Mouse (Mus musculus): ENCODE measurements around the gene Evc2. TPM values are rescaled to one million over a fixed set of nuclear protein-coding genes. Genes with fewer than 3 reads are reported as not detected.

Evc2 gene
- polyA plus RNA-seq, 1 experiment = 5.0 TPM

DNA sequence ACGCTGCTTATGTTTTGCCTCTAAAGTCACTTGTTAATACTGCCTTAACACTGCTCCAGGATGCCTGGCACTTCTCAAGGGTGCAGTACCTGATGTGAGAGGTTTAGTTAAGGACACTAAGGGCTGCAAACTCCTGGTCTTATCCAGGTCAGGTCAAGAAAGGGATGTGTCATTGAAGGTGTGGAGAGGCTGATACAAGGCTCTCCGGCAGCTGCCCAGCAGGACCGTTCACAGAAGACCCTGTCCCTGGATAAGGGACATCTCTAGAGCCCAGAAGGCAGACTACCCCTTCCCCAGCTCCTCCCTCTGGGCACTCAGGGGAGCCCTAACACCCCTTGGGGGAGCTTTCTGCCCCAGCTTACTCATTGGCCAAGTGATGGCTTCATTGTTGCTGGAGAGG lies 603 bp upstream of the Evc2 start:
- no peaks in the 10 kb centered on the region; the same call in 1 of the 2 replicates for H3K27me3 ChIP-seq (ENCODE audit: control insufficient read depth, insufficient read depth, low read length)
- no peak overlapping the region for H3K4me3 ChIP-seq (replicated peaks; ENCODE audit: insufficient read depth, low read depth, low read length)
- 81% methylated on average over 3 of the region's 3 CpGs for WGBS
- TF ChIP-seq CTCF (IDR thresholded peaks at IDR 0.05; ENCODE audit: borderline replicate concordance, insufficient read depth, low read depth, low read length) (no peak), POLR2A (IDR thresholded peaks at IDR 0.05; ENCODE audit: borderline replicate concordance, insufficient read depth, low read length) (no peak)
- H3K4me1 ChIP-seq (ENCODE audit: control insufficient read depth, insufficient read depth, low read length) = no peaks in the 10 kb centered on the region
- no peak overlapping the region for H3K27ac ChIP-seq (ENCODE audit: insufficient read depth, low read length)
- DNase-seq = no peak

DNA sequence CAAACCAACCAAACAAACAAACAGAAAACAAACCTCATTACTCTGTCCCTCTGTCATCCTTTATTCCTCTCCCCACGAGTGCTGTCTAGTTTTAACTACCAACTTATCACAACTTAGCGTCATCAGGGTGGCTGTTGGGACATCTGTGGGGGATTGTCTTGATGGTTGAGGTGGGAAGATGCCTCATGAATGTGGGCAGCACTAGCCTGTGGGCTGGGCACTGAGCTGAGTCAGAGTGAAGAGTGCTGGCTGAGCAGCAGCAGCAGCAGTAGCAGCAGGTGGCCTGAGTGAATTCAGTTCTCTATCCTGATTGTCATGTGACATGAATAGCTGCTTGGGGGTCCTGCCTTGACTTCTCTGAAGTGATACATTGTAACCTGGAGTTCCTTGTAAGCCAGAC lies 5.7 kb downstream of the Evc2 start:
- no peak for TF ChIP-seq CTCF (IDR thresholded peaks at IDR 0.05; ENCODE audit: borderline replicate concordance, insufficient read depth, low read depth, low read length)
- no peak for TF ChIP-seq POLR2A (IDR thresholded peaks at IDR 0.05; ENCODE audit: borderline replicate concordance, insufficient read depth, low read length)
- 88% methylated on average over 2 of the region's 2 CpGs for WGBS
- Histone ChIP-seq H3K27ac (ENCODE audit: insufficient read depth, low read length) (no peak overlapping the region), H3K4me3 (replicated peaks; ENCODE audit: insufficient read depth, low read depth, low read length) (no peak overlapping the region), H3K27me3 (ENCODE audit: control insufficient read depth, insufficient read depth, low read length) (no peaks in the 10 kb centered on the region), H3K4me1 (ENCODE audit: control insufficient read depth, insufficient read depth, low read length) (no peaks in the 10 kb centered on the region)
- no peak for DNase-seq

DNA sequence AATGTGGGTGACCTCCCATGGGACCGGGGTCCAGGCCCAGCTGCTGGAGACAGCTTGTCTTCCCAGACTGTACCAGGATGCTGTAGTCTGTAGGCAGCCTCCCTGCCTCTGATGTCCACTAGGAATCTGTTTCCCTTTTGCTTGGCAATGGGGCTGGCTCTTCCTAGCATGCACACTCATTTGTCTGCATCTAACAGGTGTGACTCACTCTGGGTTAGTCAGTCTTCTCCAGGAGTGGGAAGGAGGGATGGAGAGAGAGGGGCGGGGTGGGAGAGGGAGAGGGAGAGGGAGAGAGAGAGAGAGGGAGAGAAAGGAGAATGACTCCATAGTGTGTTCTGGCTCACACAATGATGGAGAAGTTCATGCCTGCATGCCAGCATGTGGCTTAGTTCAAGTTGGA lies 13.5 kb downstream of the Evc2 start:
- no peak overlapping the region for H3K4me3 ChIP-seq (replicated peaks; ENCODE audit: insufficient read depth, low read depth, low read length)
- no peak for TF ChIP-seq CTCF (IDR thresholded peaks at IDR 0.05; ENCODE audit: borderline replicate concordance, insufficient read depth, low read depth, low read length)
- no peak for TF ChIP-seq POLR2A (IDR thresholded peaks at IDR 0.05; ENCODE audit: borderline replicate concordance, insufficient read depth, low read length)
- H3K4me1 ChIP-seq (ENCODE audit: control insufficient read depth, insufficient read depth, low read length) = no peaks in the 10 kb centered on the region
- WGBS = 97% methylated on average over 2 of the region's 2 CpGs
- no peak for DNase-seq
- H3K27me3 ChIP-seq (ENCODE audit: control insufficient read depth, insufficient read depth, low read length) = no peaks in the 10 kb centered on the region
- H3K27ac ChIP-seq (ENCODE audit: insufficient read depth, low read length) = no peak overlapping the region

DNA sequence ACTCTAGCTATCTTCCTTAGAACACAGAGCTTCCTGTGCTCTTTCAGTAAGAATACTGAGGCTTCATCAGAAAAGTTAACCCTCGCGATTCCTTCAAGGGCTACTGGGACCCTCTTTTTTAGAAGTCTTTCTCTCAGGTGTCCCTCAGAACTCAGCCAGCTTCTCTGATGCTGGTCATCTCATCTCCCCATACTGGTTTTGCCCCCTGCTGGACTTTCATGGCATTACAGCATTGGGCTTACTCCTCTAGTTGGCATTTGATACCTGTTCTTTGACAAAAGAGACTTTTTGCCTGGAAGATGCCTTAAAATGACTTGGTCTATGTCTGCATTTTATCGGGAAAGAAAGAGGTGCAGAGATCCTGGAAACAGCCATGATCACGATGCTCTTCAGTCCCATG lies 16.1 kb downstream of the Evc2 start:
- Histone ChIP-seq H3K27me3 (ENCODE audit: control insufficient read depth, insufficient read depth, low read length) (no peaks in the 10 kb centered on the region), H3K4me1 (ENCODE audit: control insufficient read depth, insufficient read depth, low read length) (no peaks in the 10 kb centered on the region), H3K27ac (ENCODE audit: insufficient read depth, low read length) (no peak overlapping the region), H3K4me3 (replicated peaks; ENCODE audit: insufficient read depth, low read depth, low read length) (no peak overlapping the region)
- DNase-seq = peak in 1 of 2 experiments; percentile 40
- TF ChIP-seq CTCF (IDR thresholded peaks at IDR 0.05; ENCODE audit: borderline replicate concordance, insufficient read depth, low read depth, low read length) (peak; percentile 35; the same call in 1 of the 2 replicates), POLR2A (IDR thresholded peaks at IDR 0.05; ENCODE audit: borderline replicate concordance, insufficient read depth, low read length) (no peak)
- WGBS = 86% methylated on average over 4 of the region's 4 CpGs

DNA sequence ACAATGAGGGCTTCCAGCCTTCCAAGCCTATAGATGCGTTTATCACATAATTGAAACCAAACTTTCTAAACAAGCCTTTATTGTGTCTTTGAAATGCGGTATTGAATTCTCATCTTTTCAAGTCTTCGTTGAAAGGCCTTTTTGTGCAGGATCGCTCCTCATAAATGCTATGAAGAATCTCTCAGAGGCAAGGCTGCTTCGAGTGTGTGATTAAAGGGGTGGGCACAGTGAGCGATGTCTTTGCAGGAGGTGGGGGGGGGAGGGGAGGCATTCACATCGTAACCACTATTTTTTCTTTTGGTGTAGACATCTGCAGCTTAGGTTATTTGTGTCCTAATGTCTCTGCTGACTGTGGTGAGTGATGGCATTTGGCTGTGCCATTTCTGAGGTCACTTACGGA lies 17.7 kb downstream of the Evc2 start:
- no peak overlapping the region for H3K27ac ChIP-seq (ENCODE audit: insufficient read depth, low read length)
- 79% methylated on average over 8 of the region's 8 CpGs for WGBS
- H3K4me1 ChIP-seq (ENCODE audit: control insufficient read depth, insufficient read depth, low read length) = no peaks in the 10 kb centered on the region
- TF ChIP-seq CTCF (IDR thresholded peaks at IDR 0.05; ENCODE audit: borderline replicate concordance, insufficient read depth, low read depth, low read length) (no peak), POLR2A (IDR thresholded peaks at IDR 0.05; ENCODE audit: borderline replicate concordance, insufficient read depth, low read length) (no peak)
- H3K4me3 ChIP-seq (replicated peaks; ENCODE audit: insufficient read depth, low read depth, low read length) = no peak overlapping the region
- DNase-seq = no peak
- H3K27me3 ChIP-seq (ENCODE audit: control insufficient read depth, insufficient read depth, low read length) = no peaks in the 10 kb centered on the region

DNA sequence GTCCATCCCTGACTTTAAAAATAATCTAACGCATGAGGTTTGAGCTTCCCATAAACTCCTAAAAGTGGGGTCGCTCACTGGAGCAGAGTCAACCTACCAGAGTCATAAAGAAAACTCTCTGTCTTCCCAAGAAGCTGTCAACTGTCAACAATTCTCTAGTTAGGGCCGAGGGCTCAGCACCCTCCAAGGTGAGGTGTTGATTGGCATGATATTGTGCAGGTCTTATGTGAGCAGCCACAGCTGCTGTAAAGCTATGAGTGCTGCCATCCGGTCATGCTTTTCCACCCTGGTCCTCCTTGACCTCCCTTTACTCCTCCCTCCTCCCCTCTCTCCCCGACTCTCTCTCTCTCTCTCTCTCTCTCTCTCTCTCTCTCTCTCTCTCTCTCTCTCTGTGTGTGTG lies 24.3 kb downstream of the Evc2 start:
- H3K4me3 ChIP-seq (replicated peaks; ENCODE audit: insufficient read depth, low read depth, low read length) = no peak overlapping the region
- no peaks in the 10 kb centered on the region for H3K4me1 ChIP-seq (ENCODE audit: control insufficient read depth, insufficient read depth, low read length)
- H3K27ac ChIP-seq (ENCODE audit: insufficient read depth, low read length) = no peak overlapping the region
- DNase-seq = no peak
- H3K27me3 ChIP-seq (ENCODE audit: control insufficient read depth, insufficient read depth, low read length) = no peaks in the 10 kb centered on the region
- 85% methylated on average over 5 of the region's 5 CpGs for WGBS
- TF ChIP-seq POLR2A (IDR thresholded peaks at IDR 0.05; ENCODE audit: borderline replicate concordance, insufficient read depth, low read length) (no peak), CTCF (IDR thresholded peaks at IDR 0.05; ENCODE audit: borderline replicate concordance, insufficient read depth, low read depth, low read length) (no peak)

DNA sequence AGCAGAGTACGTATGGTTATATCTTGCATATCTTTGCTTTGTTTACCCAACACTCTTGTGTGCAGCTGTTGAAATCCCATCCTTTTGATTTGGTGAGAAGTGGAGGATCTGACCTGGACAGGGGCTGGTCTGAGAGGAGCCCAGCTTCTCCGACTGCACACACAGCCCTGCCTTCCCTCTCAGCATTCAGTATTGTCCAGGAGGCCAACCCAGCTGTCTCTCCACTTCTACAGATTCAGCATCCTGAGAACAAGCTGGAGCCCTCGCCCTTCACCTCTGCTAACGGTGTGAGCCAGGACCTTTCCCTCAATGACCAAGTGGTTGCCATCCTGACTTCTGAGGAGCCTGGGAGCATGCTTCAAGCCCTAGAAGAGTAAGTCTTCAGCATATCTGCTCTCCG lies 25.0 kb downstream of the Evc2 start:
- Histone ChIP-seq H3K4me3 (replicated peaks; ENCODE audit: insufficient read depth, low read depth, low read length) (no peak overlapping the region), H3K27ac (ENCODE audit: insufficient read depth, low read length) (no peak overlapping the region), H3K4me1 (ENCODE audit: control insufficient read depth, insufficient read depth, low read length) (no peaks in the 10 kb centered on the region), H3K27me3 (ENCODE audit: control insufficient read depth, insufficient read depth, low read length) (no peaks in the 10 kb centered on the region)
- WGBS = 95% methylated on average over 5 of the region's 5 CpGs
- no peak for DNase-seq
- TF ChIP-seq POLR2A (IDR thresholded peaks at IDR 0.05; ENCODE audit: borderline replicate concordance, insufficient read depth, low read length) (no peak), CTCF (IDR thresholded peaks at IDR 0.05; ENCODE audit: borderline replicate concordance, insufficient read depth, low read depth, low read length) (no peak)

DNA sequence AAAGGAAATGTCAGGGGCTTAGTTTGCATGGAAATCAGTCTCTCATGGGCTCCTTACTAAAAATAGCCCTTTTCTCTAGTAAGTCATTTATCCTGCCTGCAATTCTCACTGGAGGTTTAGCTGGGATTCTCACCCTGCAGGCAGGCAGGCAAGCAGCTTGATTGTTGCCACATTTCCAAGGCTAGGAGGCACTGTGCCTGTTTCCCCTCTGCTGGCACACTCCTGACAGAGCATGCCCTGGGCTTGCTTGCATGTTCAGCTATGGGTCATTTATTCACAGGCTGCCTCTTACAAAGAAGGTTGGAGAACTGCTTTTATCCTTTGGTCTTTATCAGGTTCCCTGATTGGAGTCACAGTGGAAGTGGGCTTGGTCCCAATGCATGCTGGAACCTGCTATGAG lies 27.5 kb downstream of the Evc2 start:
- H3K4me3 ChIP-seq (replicated peaks; ENCODE audit: insufficient read depth, low read depth, low read length) = no peak overlapping the region

More for the DNA sequence above, 27.5 kb downstream of the Evc2 start:
- Histone ChIP-seq H3K27ac (ENCODE audit: insufficient read depth, low read length) (no peak overlapping the region), H3K27me3 (ENCODE audit: control insufficient read depth, insufficient read depth, low read length) (no peaks in the 10 kb centered on the region), H3K4me1 (ENCODE audit: control insufficient read depth, insufficient read depth, low read length) (no peaks in the 10 kb centered on the region)
- no peak for DNase-seq
- TF ChIP-seq POLR2A (IDR thresholded peaks at IDR 0.05; ENCODE audit: borderline replicate concordance, insufficient read depth, low read length) (no peak), CTCF (IDR thresholded peaks at IDR 0.05; ENCODE audit: borderline replicate concordance, insufficient read depth, low read depth, low read length) (no peak)
